ENCODE assay signal across 9 mouse cellular contexts in genomic region chr8:57426074-57426473, GRCm38 (mm10). TPM values are rescaled to one million over a fixed set of nuclear protein-coding genes. Genes with fewer than 3 reads are reported as not detected.
DNase-seq lines count a peak whose midpoint lies in the region; ATAC-seq and TF ChIP-seq lines count a peak whose summit lies in the region.
"Had no signal": no experiment of that assay in that cellular context is flagged by ENCODE, and none has a peak within 500 bp of the region (broad histone marks: within the 10 kb centered on the region; RNA-seq: fewer than 3 reads in every experiment).

No protein-coding gene starts in this region.

- dilution Hi-C loops in CH12.LX (cut with MboI; ENCODE audit: extremely low pct_ligation_motif_present, extremely low pct_unique_long_range_greater_than_20kb, low sequenced_read_pairs), result no loop called here

- no peaks in the 10 kb centered on the region for H3K79me2 ChIP-seq in liver, adult 2 months (ENCODE audit: control insufficient read depth, insufficient read depth, low read length)
- H3K79me2 ChIP-seq in CH12.LX (replicated peaks; ENCODE audit: control insufficient read depth, extremely low read depth, insufficient read depth, poor library complexity, severe bottlenecking), result no peaks in the 10 kb centered on the region

- TF ChIP-seq CTCF in liver, adult 2 months (IDR thresholded peaks at IDR 0.05; ENCODE audit: low read depth, low read length), result no peak
- peak in 1 of 2 experiments; percentile 71; a peak in 3 of 4 replicates for TF ChIP-seq CTCF in CH12.LX (conservative IDR thresholded peaks at IDR 0.05 in 1 of 2, IDR thresholded peaks at IDR 0.05 in 1 of 2; ENCODE audit: low read depth in 2 of 2, low read length in 2 of 2)

- no peak overlapping the region for H3K4me2 ChIP-seq in embryonic facial prominence, embryonic 11.5 days (ENCODE audit: low read depth, low read length)
- no peak overlapping the region for H3K4me2 ChIP-seq in liver, embryonic 11.5 days
- H3K4me2 ChIP-seq in CH12.LX (ENCODE audit: insufficient read depth, low read depth, poor library complexity, severe bottlenecking), result no peak overlapping the region
- H3K4me2 ChIP-seq: neural tube, embryonic 12.5 days had no signal

- WGBS in embryonic facial prominence, embryonic 11.5 days, result 17% methylated on average over 3 of the region's 3 CpGs
- WGBS in embryonic facial prominence, embryonic 10.5 days, result 17% methylated on average over 3 of the region's 3 CpGs
- WGBS in liver, adult 2 months, result 17% methylated on average over 3 of the region's 3 CpGs
- 15% methylated on average over 3 of the region's 3 CpGs for WGBS in liver, embryonic 11.5 days

- no peaks in the 10 kb centered on the region for H3K4me1 ChIP-seq in embryonic facial prominence, embryonic 11.5 days (ENCODE audit: control insufficient read depth, insufficient read depth, low read length)
- peaks cover 5% of the 10 kb centered on the region; the same call in 1 of the 2 replicates for H3K4me1 ChIP-seq in embryonic facial prominence, embryonic 10.5 days
- peaks cover 3% of the 10 kb centered on the region; the same call in 1 of the 2 replicates for H3K4me1 ChIP-seq in liver, adult 2 months (ENCODE audit: control insufficient read depth, insufficient read depth, low read length)
- H3K4me1 ChIP-seq in liver, embryonic 11.5 days (replicated peaks; ENCODE audit: control insufficient read depth, insufficient read depth, low read length), result no peaks in the 10 kb centered on the region
- H3K4me1 ChIP-seq in CH12.LX (ENCODE audit: control insufficient read depth in 1 of 2, insufficient read depth in 2 of 2), result peaks cover 8 to 25% of the 10 kb centered on the region in 2 experiments
- H3K4me1 ChIP-seq: neural tube, embryonic 12.5 days had no signal

- H3K9me3 ChIP-seq in embryonic facial prominence, embryonic 11.5 days (replicated peaks; ENCODE audit: control insufficient read depth, low read length), result no peaks in the 10 kb centered on the region
- no peaks in the 10 kb centered on the region for H3K9me3 ChIP-seq in embryonic facial prominence, embryonic 10.5 days
- no peaks in the 10 kb centered on the region for H3K9me3 ChIP-seq in liver, embryonic 11.5 days (ENCODE audit: control insufficient read depth, low read length)
- no peaks in the 10 kb centered on the region for H3K9me3 ChIP-seq in CH12.LX (replicated peaks; ENCODE audit: low read length)
- H3K9me3 ChIP-seq: neural tube, embryonic 12.5 days had no signal

- no peak overlapping the region for H3K27ac ChIP-seq in embryonic facial prominence, embryonic 11.5 days (replicated peaks; ENCODE audit: low read depth, low read length)
- H3K27ac ChIP-seq in embryonic facial prominence, embryonic 10.5 days (replicated peaks), result no peak overlapping the region
- H3K27ac ChIP-seq in liver, adult 2 months (replicated peaks; ENCODE audit: insufficient read depth, low read depth, low read length), result no peak overlapping the region
- no peak overlapping the region for H3K27ac ChIP-seq in liver, embryonic 11.5 days (ENCODE audit: low read depth, low read length)
- no peak overlapping the region for H3K27ac ChIP-seq in CH12.LX (ENCODE audit: insufficient read depth, low read depth)
- H3K27ac ChIP-seq: neural tube, embryonic 12.5 days had no signal

- peak; percentile 74 for TF ChIP-seq RAD21 in CH12.LX (IDR thresholded peaks at IDR 0.05; ENCODE audit: low read depth, low read length)

- no peak for TF ChIP-seq EP300 in CH12.LX (IDR thresholded peaks at IDR 0.05; ENCODE audit: low read length)

- no peaks in the 10 kb centered on the region for H3K27me3 ChIP-seq in embryonic facial prominence, embryonic 11.5 days (ENCODE audit: control insufficient read depth, insufficient read depth, low read length)
- H3K27me3 ChIP-seq in embryonic facial prominence, embryonic 10.5 days (replicated peaks; ENCODE audit: low read depth, poor library complexity, severe bottlenecking), result 0 out of 2 replicates have a peak, but pooled peaks cover 5% of the 10 kb centered on the region
- no peaks in the 10 kb centered on the region for H3K27me3 ChIP-seq in liver, adult 2 months (ENCODE audit: control insufficient read depth, insufficient read depth, low read length)
- no peaks in the 10 kb centered on the region for H3K27me3 ChIP-seq in liver, embryonic 11.5 days (replicated peaks; ENCODE audit: control insufficient read depth, insufficient read depth, low read length)
- no peaks in the 10 kb centered on the region for H3K27me3 ChIP-seq in CH12.LX (replicated peaks)
- H3K27me3 ChIP-seq: neural tube, embryonic 12.5 days had no signal

- H3K36me3 ChIP-seq in embryonic facial prominence, embryonic 11.5 days (replicated peaks; ENCODE audit: control insufficient read depth, insufficient read depth, low read depth, low read length), result no peaks in the 10 kb centered on the region
- H3K36me3 ChIP-seq in embryonic facial prominence, embryonic 10.5 days (replicated peaks), result no peaks in the 10 kb centered on the region
- no peaks in the 10 kb centered on the region for H3K36me3 ChIP-seq in liver, adult 2 months (ENCODE audit: control insufficient read depth, insufficient read depth, low read length)
- H3K36me3 ChIP-seq in liver, embryonic 11.5 days (ENCODE audit: control insufficient read depth, insufficient read depth, low read length), result no peaks in the 10 kb centered on the region
- no peaks in the 10 kb centered on the region for H3K36me3 ChIP-seq in CH12.LX (replicated peaks in 1 of 2; ENCODE audit: control insufficient read depth in 1 of 2, insufficient read depth in 1 of 2, low read length in 1 of 2)
- H3K36me3 ChIP-seq: neural tube, embryonic 12.5 days had no signal

- no peak overlapping the region for H3K4me3 ChIP-seq in embryonic facial prominence, embryonic 11.5 days (ENCODE audit: low read depth, low read length)
- no peak overlapping the region for H3K4me3 ChIP-seq in embryonic facial prominence, embryonic 10.5 days
- no peak overlapping the region for H3K4me3 ChIP-seq in liver, adult 2 months (ENCODE audit: insufficient read depth, low read depth, low read length)
- H3K4me3 ChIP-seq in liver, embryonic 11.5 days (ENCODE audit: low read depth, low read length), result no peak overlapping the region
- no peak overlapping the region for H3K4me3 ChIP-seq in CH12.LX (replicated peaks in 1 of 3; ENCODE audit: low read depth in 2 of 3, low read length in 2 of 3, poor library complexity in 1 of 3)
- H3K4me3 ChIP-seq: neural tube, embryonic 12.5 days had no signal

- ATAC-seq in embryonic facial prominence, embryonic 11.5 days (replicated peaks; ENCODE audit: insufficient number of reproducible peaks, low FRiP score, low TSS enrichment, low read depth), result no peak
- ATAC-seq in liver, embryonic 11.5 days (replicated peaks; ENCODE audit: low FRiP score), result no peak

- in situ Hi-C loops in CH12.LX (cut with MboI; ENCODE audit: low pct_ligation_motif_present, low pct_unique_long_range_greater_than_20kb, low sequenced_read_pairs), result loop anchor here (5.0 kb wide), 1 partner anchor 106 kb away; no protein-coding TSS in a partner anchor

- no peak for TF ChIP-seq POLR2A in liver, adult 2 months (IDR thresholded peaks at IDR 0.05; ENCODE audit: extremely low read depth, insufficient read depth, low read length)
- TF ChIP-seq POLR2A in CH12.LX (IDR thresholded peaks at IDR 0.05; ENCODE audit: low read depth, low read length), result no peak

- peak; percentile 52 for DNase-seq in embryonic facial prominence, embryonic 11.5 days (ENCODE audit: low spot score)
- DNase-seq in embryonic facial prominence, embryonic 10.5 days (ENCODE audit: low spot score), result no peak
- peak; percentile 13 for DNase-seq in liver, adult 2 months (ENCODE audit: extremely low read depth, low read depth, low spot score)
- DNase-seq in liver, embryonic 11.5 days (ENCODE audit: low spot score), result no peak
- peak; percentile 51 for DNase-seq in CH12.LX (ENCODE audit: extremely low read depth)
- DNase-seq in kidney, postnatal 36 days, result peak; percentile 23 to 62
- DNase-seq in neural tube, embryonic 10.5 days (ENCODE audit: extremely low spot score, low spot score), result no peak
- no peak for DNase-seq in spleen, adult 12 weeks (ENCODE audit: low spot score)

- H3K9ac ChIP-seq in embryonic facial prominence, embryonic 11.5 days (replicated peaks; ENCODE audit: low read length), result no peak overlapping the region
- no peak overlapping the region for H3K9ac ChIP-seq in liver, adult 2 months (ENCODE audit: low read depth, low read length)
- no peak overlapping the region for H3K9ac ChIP-seq in liver, embryonic 11.5 days (ENCODE audit: low read depth, low read length)
- H3K9ac ChIP-seq in CH12.LX (ENCODE audit: insufficient read depth, low read depth), result no peak overlapping the region
- H3K9ac ChIP-seq: neural tube, embryonic 12.5 days had no signal

TF ChIP-seq in CH12.LX, 34 proteins besides CTCF, POLR2A, EP300 and RAD21:
- peak; percentile 56; the same call in 1 of the 2 replicates for TF ChIP-seq SMC3 (IDR thresholded peaks at IDR 0.05; ENCODE audit: low read depth, low read length)
- peak; percentile 87 for TF ChIP-seq ZNF384 (IDR thresholded peaks at IDR 0.05; ENCODE audit: low read depth, low read length)
- TF ChIP-seq ZC3H11A (IDR thresholded peaks at IDR 0.05; ENCODE audit: low read depth, low read length), result peak; percentile 22; the same call in 1 of the 2 replicates
- no peak for TF ChIP-seq MAFK (IDR thresholded peaks at IDR 0.05; ENCODE audit: insufficient replicate concordance, low read length)
- TF ChIP-seq RCOR1 (conservative IDR thresholded peaks at IDR 0.05; ENCODE audit: low read depth, low read length), result no peak
- no peak for TF ChIP-seq TBP (conservative IDR thresholded peaks at IDR 0.05; ENCODE audit: low read depth, low read length)
- no peak for TF ChIP-seq USF2 (conservative IDR thresholded peaks at IDR 0.05; ENCODE audit: low read depth, low read length)
- TF ChIP-seq CHD2 (IDR thresholded peaks at IDR 0.05; ENCODE audit: low read length), result no peak
- TF ChIP-seq USF1 (IDR thresholded peaks at IDR 0.05; ENCODE audit: low read depth, low read length), result no peak
- TF ChIP-seq MAX (IDR thresholded peaks at IDR 0.05; ENCODE audit: low read length), result no peak

RNA-seq across cellular contexts. Expression of gene Scrg1, which starts 29.6 kb away (rescaled TPM):
- 2.5 and 2.9 TPM in 2 replicates for polyA plus RNA-seq in embryonic facial prominence, embryonic 11.5 days (2014; fragmentation: Nextera tagmentation; extraction: Ambion mirVana)
- polyA plus RNA-seq in embryonic facial prominence, embryonic 10.5 days (2016; fragmentation: Nextera tagmentation; extraction: Ambion mirVana), result 0.45 and 1.1 TPM in 2 replicates
- total RNA-seq in liver, adult 2 months (2014; rRNA removed), result not detected in 2 replicates
- not detected in 2 replicates for polyA plus RNA-seq in liver, adult 2 months (2012; rRNA removed)
- not detected in 2 replicates for polyA plus RNA-seq in liver, embryonic 11.5 days (2014; fragmentation: Nextera tagmentation; extraction: Ambion mirVana)
- total RNA-seq in CH12.LX (2012; rRNA removed) (not detected in 2 replicates), CH12.LX (2014; rRNA removed) (not detected in 2 replicates)
- polyA plus RNA-seq in CH12.LX (2012; ENCODE audit: insufficient read length, low read depth), result not detected in 2 replicates

Comparison
In these comparisons a context has a peak if more than half of its experiments do, and no peak if none do; other contexts are left out.
1. DNase-seq: peak in embryonic facial prominence, embryonic 11.5 days (single experiment), liver, adult 2 months (single experiment), CH12.LX (single experiment) and kidney, postnatal 36 days (2 of 2); none in embryonic facial prominence, embryonic 10.5 days (single experiment), liver, embryonic 11.5 days (single experiment), neural tube, embryonic 10.5 days (single experiment) and spleen, adult 12 weeks (single experiment).